ENCODE assay signal across 9 mouse cellular contexts in the genomic region with DNA sequence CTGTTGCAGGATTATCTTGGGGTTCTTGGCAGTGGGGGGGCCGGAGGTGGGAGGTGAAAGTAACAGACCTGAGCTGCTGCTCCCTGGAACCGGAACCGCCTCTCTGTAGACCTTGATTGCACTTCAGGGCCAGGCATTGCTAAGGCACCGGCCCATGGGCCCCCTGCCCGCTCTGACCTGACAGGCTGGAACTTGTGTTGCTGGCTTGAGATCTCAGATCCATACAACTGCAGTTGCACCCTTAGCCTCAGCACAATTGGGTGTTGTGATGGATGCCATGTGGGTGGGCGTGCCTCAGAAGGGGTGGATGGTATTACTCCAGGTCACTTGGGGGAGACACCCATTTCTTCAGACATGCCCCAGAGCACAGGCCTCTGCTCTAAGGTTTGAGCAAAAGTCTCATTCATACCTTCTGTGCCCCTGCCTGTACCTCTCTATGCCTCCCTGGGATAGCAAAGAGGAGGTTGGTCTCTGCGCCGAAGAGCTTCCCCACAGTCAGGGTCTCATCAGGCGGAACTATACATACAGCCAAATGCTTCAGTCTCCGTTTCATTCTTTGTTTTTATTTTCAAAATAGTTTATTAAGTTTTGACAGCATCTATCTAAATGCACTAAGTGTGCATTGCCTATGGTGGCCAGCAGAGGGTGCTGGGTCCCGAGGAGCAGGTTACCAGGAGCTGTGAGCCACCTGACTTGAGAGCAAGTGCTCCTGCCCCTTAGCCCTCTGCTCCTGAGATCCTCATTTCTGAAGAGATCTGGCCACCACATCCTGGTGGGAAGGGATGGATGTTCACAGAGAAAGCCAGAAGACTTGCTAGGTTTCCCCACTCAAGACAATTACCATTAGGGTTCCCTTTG. TPM values are rescaled to one million over a fixed set of nuclear protein-coding genes. Genes with fewer than 3 reads are reported as not detected.
A peak's percentile ranks its signal among the peaks of the same experiment; 100 is the strongest.
DNase-seq lines count a peak whose midpoint lies in the region; ATAC-seq lines count a peak whose summit lies in the region.
"Had no signal": no experiment of that assay in that cellular context is flagged by ENCODE, and none has a peak within 500 bp of the region (broad histone marks: within the 10 kb centered on the region; RNA-seq: fewer than 3 reads in every experiment).

No protein-coding gene starts in this region.

- WGBS in midbrain, embryonic 14.5 days, result 58% methylated on average over 11 of the region's 11 CpGs
- WGBS in stomach, embryonic 16.5 days, result 55% methylated on average over 11 of the region's 11 CpGs

- H3K4me1 ChIP-seq in midbrain, embryonic 14.5 days (ENCODE audit: control insufficient read depth, insufficient read depth, low read length), result no peaks in the 10 kb centered on the region
- peaks cover 4% of the 10 kb centered on the region; the same call in 1 of the 2 replicates for H3K4me1 ChIP-seq in stomach, embryonic 16.5 days (ENCODE audit: control insufficient read depth, insufficient read depth, low read length)

- no peaks in the 10 kb centered on the region for H3K9me3 ChIP-seq in midbrain, embryonic 14.5 days (ENCODE audit: control insufficient read depth, low read length)
- no peaks in the 10 kb centered on the region for H3K9me3 ChIP-seq in stomach, embryonic 16.5 days (replicated peaks; ENCODE audit: control insufficient read depth, low read length)

- peak; percentile 71 for DNase-seq in adrenal gland, adult 2 months
- no peak for DNase-seq in adrenal gland, adult 8-10 months
- peak; percentile 85 for DNase-seq in CD4-positive, CD25-positive, alpha-beta regulatory T cell, adult 2 months (ENCODE audit: low read depth, low spot score)
- peak; percentile 60 for DNase-seq in cerebellum, adult 9-11 months
- peak; percentile 54 to 59 for DNase-seq in gastrocnemius, postnatal 36 days
- DNase-seq in kidney, postnatal 36 days, result peak; percentile 71 to 87
- peak; percentile 73 for DNase-seq in midbrain, embryonic 14.5 days

- peak; percentile 21; the same call in 1 of the 2 replicates for ATAC-seq in midbrain, embryonic 14.5 days (ENCODE audit: low FRiP score, low TSS enrichment)
- ATAC-seq in stomach, embryonic 16.5 days (ENCODE audit: insufficient read depth, low FRiP score), result peak; percentile 16

- no peak overlapping the region for H3K27ac ChIP-seq in midbrain, embryonic 14.5 days (replicated peaks; ENCODE audit: low read depth, low read length)
- no peak overlapping the region for H3K27ac ChIP-seq in stomach, embryonic 16.5 days (ENCODE audit: low read length)

- intact Hi-C loops in gastrocnemius, postnatal 36 days (cut with DNase I), result no loop called here

- no peak overlapping the region for H3K4me3 ChIP-seq in midbrain, embryonic 14.5 days (replicated peaks; ENCODE audit: low read depth, low read length)
- no peak overlapping the region for H3K4me3 ChIP-seq in stomach, embryonic 16.5 days (replicated peaks; ENCODE audit: low read length)

- H3K9ac ChIP-seq in midbrain, embryonic 14.5 days (replicated peaks; ENCODE audit: low read length), result no peak overlapping the region
- no peak overlapping the region for H3K9ac ChIP-seq in stomach, embryonic 16.5 days (ENCODE audit: low read length)

- H3K27me3 ChIP-seq in midbrain, embryonic 14.5 days (ENCODE audit: control insufficient read depth, insufficient read depth, low read length), result no peaks in the 10 kb centered on the region
- H3K27me3 ChIP-seq in stomach, embryonic 16.5 days (ENCODE audit: control insufficient read depth, insufficient read depth, low read length), result no peaks in the 10 kb centered on the region

- H3K36me3 ChIP-seq in midbrain, embryonic 14.5 days (ENCODE audit: control insufficient read depth, insufficient read depth, low read length), result peaks cover 48% of the 10 kb centered on the region
- peaks cover 20% of the 10 kb centered on the region for H3K36me3 ChIP-seq in stomach, embryonic 16.5 days (ENCODE audit: control insufficient read depth, insufficient read depth, low read length)

- no peak overlapping the region for H3K4me2 ChIP-seq in midbrain, embryonic 14.5 days (ENCODE audit: low read length)
- no peak overlapping the region for H3K4me2 ChIP-seq in stomach, embryonic 16.5 days (ENCODE audit: low read depth, low read length)

RNA-seq across cellular contexts. Expression of gene H2-D1, which starts 8.1 kb away (rescaled TPM):
- total RNA-seq in adrenal gland, adult 2 months (2021), result 100 to 1,000 TPM; 172 to 281 TPM
- 473 and 543 TPM in 2 replicates for polyA plus RNA-seq in adrenal gland, adult 2 months (2012; rRNA removed)
- 100 to 1,000 TPM; 209 to 349 (median 279) TPM for total RNA-seq in adrenal gland, adult 8-10 months (2022)
- 10 to 100 TPM; 28.2 to 39.1 TPM for total RNA-seq in gastrocnemius, postnatal 36 days (2021)
- polyA plus RNA-seq in midbrain, embryonic 14.5 days (2014; fragmentation: Nextera tagmentation; extraction: Ambion mirVana), result 68.5 and 74.3 TPM in 2 replicates
- polyA plus RNA-seq in stomach, embryonic 16.5 days (2015; fragmentation: Nextera tagmentation; extraction: Ambion mirVana), result 169 and 219 TPM in 2 replicates

RNA-seq across cellular contexts. Expression of gene Ddx39b, which starts 12.9 kb away (rescaled TPM):
- total RNA-seq in adrenal gland, adult 2 months (2021), result 100 to 1,000 TPM; 192 to 200 TPM
- 164 and 180 TPM in 2 replicates for polyA plus RNA-seq in adrenal gland, adult 2 months (2012; rRNA removed)
- 100 to 1,000 TPM; 181 to 239 (median 202) TPM for total RNA-seq in adrenal gland, adult 8-10 months (2022)
- 10 to 100 TPM; 67.7 to 83.0 TPM for total RNA-seq in gastrocnemius, postnatal 36 days (2021)
- 386 and 390 TPM in 2 replicates for polyA plus RNA-seq in midbrain, embryonic 14.5 days (2014; fragmentation: Nextera tagmentation; extraction: Ambion mirVana)
- polyA plus RNA-seq in stomach, embryonic 16.5 days (2015; fragmentation: Nextera tagmentation; extraction: Ambion mirVana), result 340 and 353 TPM in 2 replicates

RNA-seq across cellular contexts. Expression of gene Nfkbil1, which starts 18.9 kb away (rescaled TPM):
- total RNA-seq in adrenal gland, adult 2 months (2021), result 10 to 100 TPM; 14.1 to 19.4 TPM
- polyA plus RNA-seq in adrenal gland, adult 2 months (2012; rRNA removed), result 52.3 and 57.6 TPM in 2 replicates
- 10 to 100 TPM; 17.4 to 20.2 (median 19.8) TPM for total RNA-seq in adrenal gland, adult 8-10 months (2022)
- total RNA-seq in gastrocnemius, postnatal 36 days (2021), result 1 to 10 TPM; 5.5 to 8.7 TPM
- 3.8 and 7.3 TPM in 2 replicates for polyA plus RNA-seq in midbrain, embryonic 14.5 days (2014; fragmentation: Nextera tagmentation; extraction: Ambion mirVana)
- polyA plus RNA-seq in stomach, embryonic 16.5 days (2015; fragmentation: Nextera tagmentation; extraction: Ambion mirVana), result 6.4 and 8.8 TPM in 2 replicates

RNA-seq across cellular contexts. Expression of gene Atp6v1g2, which starts 21.0 kb away (rescaled TPM):
- 1 to 10 TPM; 5.6 to 5.7 TPM for total RNA-seq in adrenal gland, adult 2 months (2021)
- polyA plus RNA-seq in adrenal gland, adult 2 months (2012; rRNA removed), result 7.2 and 8.5 TPM in 2 replicates
- total RNA-seq in adrenal gland, adult 8-10 months (2022), result 10 to 100 TPM in 1 of 4 experiments, 1 to 10 TPM in 3; 5.5 to 12.1 (median 7.4) TPM
- total RNA-seq in gastrocnemius, postnatal 36 days (2021), result 1 to 10 TPM; 1.7 to 2.4 TPM
- polyA plus RNA-seq in midbrain, embryonic 14.5 days (2014; fragmentation: Nextera tagmentation; extraction: Ambion mirVana), result 78.1 and 99.0 TPM in 2 replicates
- polyA plus RNA-seq in stomach, embryonic 16.5 days (2015; fragmentation: Nextera tagmentation; extraction: Ambion mirVana), result 6.0 and 6.8 TPM in 2 replicates

RNA-seq across cellular contexts. Expression of gene Gm16181, which starts 33.8 kb away (rescaled TPM):
- total RNA-seq in adrenal gland, adult 2 months (2021), result not detected
- polyA plus RNA-seq in adrenal gland, adult 2 months (2012; rRNA removed), result 0.31 and 1.3 TPM in 2 replicates
- total RNA-seq in adrenal gland, adult 8-10 months (2022), result not detected
- not detected for total RNA-seq in gastrocnemius, postnatal 36 days (2021)
- not detected in 2 replicates for polyA plus RNA-seq in midbrain, embryonic 14.5 days (2014; fragmentation: Nextera tagmentation; extraction: Ambion mirVana)
- 0.27 TPM in 1 of 2 replicates, not detected in the other for polyA plus RNA-seq in stomach, embryonic 16.5 days (2015; fragmentation: Nextera tagmentation; extraction: Ambion mirVana)
- total RNA-seq: ES-E14 had no signal

Comparison
In these comparisons a context has a peak if more than half of its experiments do, and no peak if none do; other contexts are left out.
1. RNA of gene H2-D1, which starts 8.1 kb away (total RNA-seq): 209 to 349 TPM in adrenal gland, adult 8-10 months and 172 to 281 TPM in adrenal gland, adult 2 months; 28.2 to 39.1 TPM in gastrocnemius, postnatal 36 days; every median in the first group is over 4 times any median in the second.